ENCODE assay signal across 9 mouse cellular contexts in genomic region chr19:40345684-40346083, GRCm38 (mm10).
DNase-seq lines count a peak whose midpoint lies in the region; ATAC-seq and TF ChIP-seq lines count a peak whose summit lies in the region.
"Had no signal": no experiment of that assay in that cellular context is flagged by ENCODE, and none has a peak within 500 bp of the region (broad histone marks: within the 10 kb centered on the region; RNA-seq: fewer than 3 reads in every experiment).

No protein-coding gene starts in this region.

- H3K9me3 ChIP-seq in liver, embryonic 14.5 days (ENCODE audit: control insufficient read depth, low read length): no peaks in the 10 kb centered on the region
- H3K9me3 ChIP-seq: hindbrain, embryonic 15.5 days had no signal

- peak; percentile 51 to 62 for DNase-seq in left cerebral cortex, postnatal 25 days (ENCODE audit: low spot score in 2 of 2)
- DNase-seq in left cerebral cortex, adult 8-10 months (ENCODE audit: low spot score in 2 of 2): no peak
- peak; percentile 18 for DNase-seq in MN1 (ENCODE audit: low spot score)
- peak; percentile 70 to 78 for DNase-seq in cerebellum, postnatal 25 days
- DNase-seq in liver, embryonic 14.5 days (ENCODE audit: low read depth in 3 of 3, low spot score in 3 of 3): peak in 2 of 3 experiments; percentile 37 to 49

- no peak overlapping the region for H3K27ac ChIP-seq in liver, embryonic 14.5 days
- H3K27ac ChIP-seq in small intestine, adult 2 months (ENCODE audit: insufficient read depth, low read depth, low read length): no peak overlapping the region

- ATAC-seq in hematopoietic stem cell, adult 5-6 weeks (replicated peaks in 1 of 2; ENCODE audit: insufficient read depth in 1 of 2, low FRiP score in 2 of 2, low TSS enrichment in 1 of 2, low read depth in 1 of 2, poor library complexity in 2 of 2, severe bottlenecking in 2 of 2): peak; percentile 74 to 78
- no peak for ATAC-seq in liver, embryonic 14.5 days (ENCODE audit: insufficient read depth)
- ATAC-seq in erythroid progenitor cell, adult 5-6 weeks (replicated peaks; ENCODE audit: low FRiP score, poor library complexity, severe bottlenecking): no peak; the same call in 1 of the 2 replicates

- no peak for TF ChIP-seq EP300 in liver, embryonic 14.5 days (IDR thresholded peaks at IDR 0.05; ENCODE audit: low read depth)

- no peak overlapping the region for H3K4me3 ChIP-seq in liver, embryonic 14.5 days (ENCODE audit: insufficient read depth in 1 of 2, low read depth in 2 of 2, low read length in 2 of 2)
- no peak overlapping the region for H3K4me3 ChIP-seq in small intestine, adult 2 months (ENCODE audit: low read depth, low read length)
- H3K4me3 ChIP-seq: hindbrain, embryonic 15.5 days had no signal

- TF ChIP-seq POLR2A in small intestine, adult 2 months (IDR thresholded peaks at IDR 0.05; ENCODE audit: low read depth, low read length): no peak

- peak; percentile 95 for TF ChIP-seq CTCF in liver, embryonic 14.5 days (IDR thresholded peaks at IDR 0.05; ENCODE audit: low read depth)
- TF ChIP-seq CTCF in small intestine, adult 2 months (IDR thresholded peaks at IDR 0.05; ENCODE audit: extremely low read depth, insufficient read length, insufficient replicate concordance, low read depth, low read length): peak; percentile 91; the same call in 1 of the 2 replicates

- H3K4me1 ChIP-seq in liver, embryonic 14.5 days (replicated peaks; ENCODE audit: control insufficient read depth in 2 of 2, insufficient read depth in 2 of 2, low read length in 1 of 2): 0 out of 4 replicates have a peak, but pooled peaks cover 0 to 2% of the 10 kb centered on the region in 2 experiments
- peaks cover 11% of the 10 kb centered on the region; the same call in 1 of the 2 replicates for H3K4me1 ChIP-seq in small intestine, adult 2 months (ENCODE audit: control insufficient read depth, insufficient read depth, insufficient read length, low read length)

- WGBS in liver, embryonic 14.5 days (ENCODE audit: insufficient replicate concordance): 8% methylated on average over 5 of the region's 5 CpGs
- WGBS in small intestine, adult 2 months: 24% methylated on average over 5 of the region's 5 CpGs

- no peak overlapping the region for H3K9ac ChIP-seq in liver, embryonic 14.5 days (replicated peaks)
- H3K9ac ChIP-seq: hindbrain, embryonic 15.5 days had no signal

- no peaks in the 10 kb centered on the region for H3K27me3 ChIP-seq in liver, embryonic 14.5 days (ENCODE audit: control insufficient read depth, insufficient read depth, low read length)
- H3K27me3 ChIP-seq in small intestine, adult 2 months (ENCODE audit: control insufficient read depth, insufficient read depth, low read length): no peaks in the 10 kb centered on the region
- H3K27me3 ChIP-seq: hindbrain, embryonic 15.5 days had no signal

- intact Hi-C loops in left cerebral cortex, postnatal 25 days (cut with DNase I): no loop called here

- no peaks in the 10 kb centered on the region for H3K36me3 ChIP-seq in liver, embryonic 14.5 days (replicated peaks; ENCODE audit: control insufficient read depth, insufficient read depth, low read depth)
- peaks cover 3% of the 10 kb centered on the region for H3K36me3 ChIP-seq in small intestine, adult 2 months (ENCODE audit: control insufficient read depth, insufficient read depth, low read length)

- no peak overlapping the region for H3K4me2 ChIP-seq in liver, embryonic 14.5 days (ENCODE audit: low read depth)
- H3K4me2 ChIP-seq: hindbrain, embryonic 15.5 days had no signal

Comparison
In these comparisons a context has a peak if more than half of its experiments do, and no peak if none do; other contexts are left out.
1. DNase-seq: peak in left cerebral cortex, postnatal 25 days (2 of 2), MN1 (single experiment), cerebellum, postnatal 25 days (2 of 2) and liver, embryonic 14.5 days (2 of 3); none in left cerebral cortex, adult 8-10 months (0 of 2).
2. ATAC-seq: peak in hematopoietic stem cell, adult 5-6 weeks (2 of 2); none in liver, embryonic 14.5 days (single experiment) and erythroid progenitor cell, adult 5-6 weeks (single experiment).